Mouse (Mus musculus): Measurements from ENCODE around the gene Gtf2h1.

Gtf2h1 gene

DNA sequence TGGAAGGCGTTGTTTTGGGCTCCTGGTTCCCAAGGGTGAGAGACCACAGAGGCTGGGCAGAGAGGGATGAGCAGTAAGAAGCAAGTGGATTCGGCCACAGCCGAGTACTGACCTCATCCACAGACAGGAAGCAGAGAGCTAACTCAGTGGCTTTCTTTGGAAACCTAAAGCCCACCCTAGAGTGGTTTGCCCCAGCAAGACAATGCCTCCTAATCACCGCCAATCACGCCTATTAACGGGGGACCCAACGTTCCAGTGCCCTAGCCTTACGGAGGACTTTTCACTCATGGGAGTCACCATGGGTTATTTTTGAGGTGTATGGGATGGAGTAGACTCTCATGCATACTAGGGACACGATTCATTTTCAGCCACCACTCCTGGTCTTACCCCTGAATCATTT is 57.5 kb downstream of the Gtf2h1 start:
- no peak for DNase-seq

GRCm38 (mm10) chr7:46855866-46856560 is 60.1 kb downstream of the Gtf2h1 start:
- DNase-seq, result no peak

- no peak for DNase-seq
These were observed 61.5 kb downstream of the Gtf2h1 start for GRCm38 (mm10) chr7:46857436-46857835.

DNA sequence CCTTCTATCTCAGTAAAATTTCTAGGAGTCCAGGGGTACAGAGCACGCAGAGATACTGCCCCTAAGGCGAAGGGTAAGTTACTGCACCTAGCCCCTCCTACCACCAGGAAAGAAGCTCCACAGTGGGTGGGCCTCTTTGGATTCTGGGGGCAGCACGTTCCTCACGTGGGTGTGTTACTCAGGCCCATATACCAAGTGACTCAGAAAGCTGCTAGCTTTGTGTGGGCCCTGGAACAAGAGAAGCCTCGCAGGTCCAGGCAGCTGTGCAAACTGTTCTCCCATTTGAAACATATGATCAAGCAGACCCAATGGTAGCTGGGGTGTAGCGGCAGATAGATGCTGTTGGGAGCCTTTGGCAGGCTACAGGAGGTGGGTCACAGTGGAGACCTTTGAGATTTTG is 63.1 kb downstream of the Gtf2h1 start:
- no peak for DNase-seq

- DNase-seq, result no peak
These were observed 65.1 kb downstream of the Gtf2h1 start, which contains the start of gene Ldhc for GRCm38 (mm10) chr7:46860996-46861395. TSS of gene Ldhc (plus strand) at chr7:46861203.

DNA sequence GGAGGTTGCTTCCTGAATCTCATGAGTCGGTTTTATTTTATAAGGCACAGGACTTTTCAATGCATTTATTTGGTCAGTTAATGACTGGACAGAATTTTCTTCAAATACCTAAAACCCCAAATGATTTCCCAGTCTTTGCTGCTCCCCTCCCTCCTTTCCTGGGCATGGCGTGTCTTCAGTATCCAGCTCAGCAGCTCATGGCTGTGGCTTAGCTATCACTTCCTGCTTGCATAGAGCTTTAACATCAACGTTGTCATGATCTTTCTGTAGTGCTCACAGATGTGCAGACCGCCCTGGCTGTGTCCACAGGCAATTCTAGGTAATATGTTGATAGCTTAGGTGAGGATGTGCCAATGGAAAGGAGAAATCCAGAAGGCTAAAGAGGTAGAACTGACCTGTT is 76.1 kb downstream of the Gtf2h1 start:
- no peak for DNase-seq

All from heart, adult 11 months (tissue).